Mouse (Mus musculus): ENCODE measurements around the gene Aicda. TPM values are rescaled to one million over a fixed set of nuclear protein-coding genes. Genes with fewer than 3 reads are reported as not detected.

Aicda gene
- total and polyA plus RNA-seq, 3 experiments, result 5.4 to 41.1 (median 33.3) TPM

DNA sequence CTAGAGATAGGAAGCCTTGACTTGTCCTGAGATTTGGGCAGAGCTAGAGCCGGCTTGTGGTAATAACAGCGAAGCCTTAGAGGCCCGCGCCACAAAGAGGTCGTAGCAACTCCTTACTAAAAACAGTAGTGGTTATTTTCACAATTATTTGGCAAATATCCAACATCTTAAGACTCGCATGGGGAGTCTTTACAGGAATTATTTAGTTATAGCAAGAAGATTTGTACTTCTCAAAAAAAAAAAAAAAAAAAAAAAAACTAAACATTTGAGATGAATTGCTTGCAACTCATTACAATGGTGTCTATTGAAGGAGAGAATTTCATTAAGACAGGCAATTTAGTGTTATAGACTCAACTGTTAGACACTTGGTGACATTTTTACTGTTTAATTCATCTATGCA is 501 bp downstream of the Aicda start (continued):
- TF ChIP-seq USF1 (IDR thresholded peaks at IDR 0.05; ENCODE audit: low read depth, low read length) (no peak), MAX (IDR thresholded peaks at IDR 0.05; ENCODE audit: low read length) (no peak), JUN (IDR thresholded peaks at IDR 0.05; ENCODE audit: insufficient read depth, low read depth, low read length) (no peak), POLR2AphosphoS2 (IDR thresholded peaks at IDR 0.05; ENCODE audit: low read depth, low read length) (no peak), PAX5 (IDR thresholded peaks at IDR 0.05; ENCODE audit: low read length) (no peak), NRF1 (IDR thresholded peaks at IDR 0.05; ENCODE audit: low read depth, low read length) (no peak)

DNA sequence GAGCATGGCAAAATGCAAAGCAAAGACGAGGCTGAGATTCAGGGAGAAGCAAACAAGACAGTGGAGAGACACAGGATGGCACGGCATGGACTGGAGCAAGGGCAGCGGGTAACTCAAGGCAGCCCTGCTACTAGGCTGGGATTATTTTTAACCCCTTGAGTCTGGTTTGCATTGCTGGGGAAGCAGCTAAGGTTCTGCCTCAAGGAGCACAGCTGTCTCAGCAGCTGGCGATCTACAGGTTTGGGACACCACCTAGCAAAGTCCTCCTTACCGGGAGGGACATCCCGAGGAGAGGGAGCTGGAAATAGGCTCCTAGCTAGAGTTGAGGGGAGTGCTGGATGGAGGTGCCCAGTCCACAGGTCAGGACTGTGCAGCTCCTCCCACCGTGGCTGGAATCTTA is 1.7 kb downstream of the Aicda start:
- DNase-seq (ENCODE audit: extremely low read depth), result peak; percentile 70
- peak overlapping the region; percentile 22 to 76 (median 63) for H3K4me3 ChIP-seq (replicated peaks in 1 of 3; ENCODE audit: low read depth in 2 of 3, low read length in 2 of 3, poor library complexity in 1 of 3)
- peak overlapping the region; percentile 74 for H3K4me2 ChIP-seq (ENCODE audit: insufficient read depth, low read depth, poor library complexity, severe bottlenecking)
- H3K27me3 ChIP-seq (replicated peaks), result no peaks in the 10 kb centered on the region
- peaks cover 2% of the 10 kb centered on the region for H3K9me3 ChIP-seq (replicated peaks; ENCODE audit: low read length)
- no peaks in the 10 kb centered on the region for H3K79me2 ChIP-seq (replicated peaks; ENCODE audit: control insufficient read depth, extremely low read depth, insufficient read depth, poor library complexity, severe bottlenecking)
- peak overlapping the region; percentile 0; the same call in 1 of the 2 replicates for H3K27ac ChIP-seq (ENCODE audit: insufficient read depth, low read depth)
- in situ Hi-C loops (cut with MboI; ENCODE audit: low pct_ligation_motif_present, low pct_unique_long_range_greater_than_20kb, low sequenced_read_pairs) (no loop called here), dilution Hi-C loops (cut with MboI; ENCODE audit: extremely low pct_ligation_motif_present, extremely low pct_unique_long_range_greater_than_20kb, low sequenced_read_pairs) (no loop called here)
- peaks cover 0 to 21% of the 10 kb centered on the region in 2 experiments for H3K36me3 ChIP-seq (replicated peaks in 1 of 2; ENCODE audit: control insufficient read depth in 1 of 2, insufficient read depth in 1 of 2, low read length in 1 of 2)
- no peak overlapping the region for H3K9ac ChIP-seq (ENCODE audit: insufficient read depth, low read depth)
- peaks cover 12 to 53% of the 10 kb centered on the region in 2 experiments for H3K4me1 ChIP-seq (ENCODE audit: control insufficient read depth in 1 of 2, insufficient read depth in 2 of 2)
- TF ChIP-seq MAFK (IDR thresholded peaks at IDR 0.05; ENCODE audit: insufficient replicate concordance, low read length) (0 out of 2 replicates have a peak, but pooled peaks have one; percentile 50), JUN (IDR thresholded peaks at IDR 0.05; ENCODE audit: insufficient read depth, low read depth, low read length) (no peak), KAT2A (IDR thresholded peaks at IDR 0.05; ENCODE audit: insufficient replicate concordance, low read length) (no peak), MXI1 (IDR thresholded peaks at IDR 0.05; ENCODE audit: low read depth, low read length) (0 out of 2 replicates have a peak, but pooled peaks have one; percentile 50), SMC3 (IDR thresholded peaks at IDR 0.05; ENCODE audit: low read depth, low read length) (no peak), IRF4 (IDR thresholded peaks at IDR 0.05; ENCODE audit: low read depth, low read length) (peak; percentile 74), EP300 (IDR thresholded peaks at IDR 0.05; ENCODE audit: low read length) (peak; percentile 77), MEF2A (IDR thresholded peaks at IDR 0.05; ENCODE audit: borderline replicate concordance, low read depth, low read length) (peak; percentile 91; the same call in 1 of the 2 replicates), GABPA (IDR thresholded peaks at IDR 0.05; ENCODE audit: insufficient replicate concordance, low read depth, low read length) (no peak), USF1 (IDR thresholded peaks at IDR 0.05; ENCODE audit: low read depth, low read length) (no peak), CHD2 (IDR thresholded peaks at IDR 0.05; ENCODE audit: low read length) (no peak; the same call in 1 of the 2 replicates), POLR2A (IDR thresholded peaks at IDR 0.05; ENCODE audit: low read depth, low read length) (no peak), MAX (IDR thresholded peaks at IDR 0.05; ENCODE audit: low read length) (no peak), HCFC1 (IDR thresholded peaks at IDR 0.05; ENCODE audit: low read depth, low read length) (no peak), TCF12 (IDR thresholded peaks at IDR 0.05; ENCODE audit: low read depth, low read length) (peak; percentile 97), E2F4 (IDR thresholded peaks at IDR 0.05; ENCODE audit: insufficient replicate concordance, low read depth, low read length) (no peak), SIN3A (IDR thresholded peaks at IDR 0.05; ENCODE audit: low read length) (peak; percentile 74), ZMIZ1 (IDR thresholded peaks at IDR 0.05; ENCODE audit: low read depth, low read length) (no peak), ZC3H11A (IDR thresholded peaks at IDR 0.05; ENCODE audit: low read depth, low read length) (no peak), POLR2AphosphoS2 (IDR thresholded peaks at IDR 0.05; ENCODE audit: low read depth, low read length) (no peak), NELFE (IDR thresholded peaks at IDR 0.05; ENCODE audit: low read depth, low read length) (no peak), ZKSCAN1 (IDR thresholded peaks at IDR 0.05; ENCODE audit: borderline replicate concordance, low read depth, low read length) (no peak), CTCF (conservative IDR thresholded peaks at IDR 0.05 in 1 of 2, IDR thresholded peaks at IDR 0.05 in 1 of 2; ENCODE audit: low read depth in 2 of 2, low read length in 2 of 2) (no peak), PAX5 (IDR thresholded peaks at IDR 0.05; ENCODE audit: low read length) (no peak), USF2 (conservative IDR thresholded peaks at IDR 0.05; ENCODE audit: low read depth, low read length) (no peak), NRF1 (IDR thresholded peaks at IDR 0.05; ENCODE audit: low read depth, low read length) (no peak), ETS1 (conservative IDR thresholded peaks at IDR 0.05; ENCODE audit: low read depth, low read length) (peak; percentile 97), CHD1 (IDR thresholded peaks at IDR 0.05; ENCODE audit: low read depth, low read length) (no peak), TBP (conservative IDR thresholded peaks at IDR 0.05; ENCODE audit: low read depth, low read length) (peak; percentile 36; the same call in 1 of the 2 replicates), ELF1 (IDR thresholded peaks at IDR 0.05; ENCODE audit: low read depth, low read length) (no peak; the same call in 1 of the 2 replicates), ZNF384 (IDR thresholded peaks at IDR 0.05; ENCODE audit: low read depth, low read length) (no peak), JUND (conservative IDR thresholded peaks at IDR 0.05; ENCODE audit: low read depth, low read length) (no peak), MYC (IDR thresholded peaks at IDR 0.05; ENCODE audit: low read depth, low read length) (0 out of 2 replicates have a peak, but pooled peaks have one; percentile 19), BHLHE40 (IDR thresholded peaks at IDR 0.05; ENCODE audit: low read depth, low read length) (peak; percentile 71), UBTF (IDR thresholded peaks at IDR 0.05; ENCODE audit: low read depth, low read length) (no peak), RCOR1 (conservative IDR thresholded peaks at IDR 0.05; ENCODE audit: low read depth, low read length) (no peak), MAZ (IDR thresholded peaks at IDR 0.05; ENCODE audit: low read depth, low read length) (0 out of 2 replicates have a peak, but pooled peaks have one; percentile 41)

Measured in CH12.LX (cell line).